ENCODE assay signal across 7 mouse cellular contexts in genomic region chr12:102757689-102758402, GRCm38 (mm10). TPM values are rescaled to one million over a fixed set of nuclear protein-coding genes. Genes with fewer than 3 reads are reported as not detected.
DNase-seq lines count a peak whose midpoint lies in the region; ATAC-seq and TF ChIP-seq lines count a peak whose summit lies in the region.

Gm28051 (minus strand) TSS chr12:102757765.
Gon7 (minus strand) TSS chr12:102757803.
Ubr7 (plus strand) TSS chr12:102757967.

- H3K9ac ChIP-seq in intestine, postnatal 0 days (ENCODE audit: low read depth, low read length), result peak within 1 kb of the TSS; percentile 81
- H3K9ac ChIP-seq in midbrain, embryonic 12.5 days (replicated peaks), result peak within 1 kb of the TSS; percentile 80

- peak within 1 kb of the TSS; percentile 93 for H3K27ac ChIP-seq in embryonic facial prominence, embryonic 10.5 days (replicated peaks)
- H3K27ac ChIP-seq in intestine, postnatal 0 days (ENCODE audit: low read depth, low read length), result peak within 1 kb of the TSS; percentile 87
- peak within 1 kb of the TSS; percentile 91 for H3K27ac ChIP-seq in midbrain, embryonic 12.5 days (replicated peaks)
- H3K27ac ChIP-seq in small intestine, adult 2 months (ENCODE audit: insufficient read depth, low read depth, low read length), result peak within 1 kb of the TSS; percentile 65

- peak within 1 kb of the TSS; percentile 81 for H3K4me3 ChIP-seq in embryonic facial prominence, embryonic 10.5 days
- H3K4me3 ChIP-seq in intestine, postnatal 0 days (ENCODE audit: low read depth, low read length), result peak within 1 kb of the TSS; percentile 94
- H3K4me3 ChIP-seq in midbrain, embryonic 12.5 days, result peak within 1 kb of the TSS; percentile 86
- H3K4me3 ChIP-seq in small intestine, adult 2 months (ENCODE audit: low read depth, low read length), result peak within 1 kb of the TSS; percentile 93

- TF ChIP-seq CTCF in intestine, postnatal 0 days (IDR thresholded peaks at IDR 0.05; ENCODE audit: low read depth), result peak; percentile 69
- TF ChIP-seq CTCF in small intestine, adult 2 months (IDR thresholded peaks at IDR 0.05; ENCODE audit: extremely low read depth, insufficient read length, insufficient replicate concordance, low read depth, low read length), result peak; percentile 37; the same call in 1 of the 2 replicates

- peak within 1 kb of the TSS; percentile 91 for H3K4me2 ChIP-seq in intestine, postnatal 0 days (replicated peaks; ENCODE audit: low read depth)
- H3K4me2 ChIP-seq in midbrain, embryonic 12.5 days (replicated peaks), result peak within 1 kb of the TSS; percentile 94

- under 1% methylated on average over 73 of the region's 73 CpGs for WGBS in embryonic facial prominence, embryonic 10.5 days
- under 1% methylated on average over 72 of the region's 73 CpGs for WGBS in intestine, postnatal 0 days
- under 1% methylated on average over 72 of the region's 73 CpGs for WGBS in midbrain, embryonic 12.5 days
- under 1% methylated on average over 73 of the region's 73 CpGs for WGBS in small intestine, adult 2 months

- peaks cover 27% of the 10 kb centered on the region for H3K4me1 ChIP-seq in embryonic facial prominence, embryonic 10.5 days
- H3K4me1 ChIP-seq in intestine, postnatal 0 days (replicated peaks; ENCODE audit: control insufficient read depth, insufficient read depth, low read length), result no peaks in the 10 kb centered on the region
- H3K4me1 ChIP-seq in midbrain, embryonic 12.5 days, result peaks cover 24% of the 10 kb centered on the region
- H3K4me1 ChIP-seq in small intestine, adult 2 months (ENCODE audit: control insufficient read depth, insufficient read depth, insufficient read length, low read length), result peaks cover 9% of the 10 kb centered on the region; the same call in 1 of the 2 replicates

- peak; percentile 96 for DNase-seq in adrenal gland, postnatal 10 days
- DNase-seq in embryonic facial prominence, embryonic 10.5 days (ENCODE audit: low spot score), result peak; percentile 98
- DNase-seq in gonadal fat pad, adult 2 months (ENCODE audit: low read depth), result peak; percentile 65
- DNase-seq in left cerebral cortex, postnatal 4 days, result peak; percentile 97

- peak; percentile 97 for ATAC-seq in intestine, postnatal 0 days
- ATAC-seq in midbrain, embryonic 12.5 days (ENCODE audit: low FRiP score, low read depth), result peak; percentile 96

- H3K9me3 ChIP-seq in embryonic facial prominence, embryonic 10.5 days, result no peaks in the 10 kb centered on the region
- no peaks in the 10 kb centered on the region for H3K9me3 ChIP-seq in intestine, postnatal 0 days (ENCODE audit: control insufficient read depth)
- no peaks in the 10 kb centered on the region for H3K9me3 ChIP-seq in midbrain, embryonic 12.5 days

- intact Hi-C loops in left cerebral cortex, postnatal 4 days (cut with DNase I), result no loop called here

- no peaks in the 10 kb centered on the region for H3K27me3 ChIP-seq in embryonic facial prominence, embryonic 10.5 days (replicated peaks; ENCODE audit: low read depth, poor library complexity, severe bottlenecking)
- H3K27me3 ChIP-seq in intestine, postnatal 0 days (replicated peaks; ENCODE audit: control insufficient read depth, insufficient read depth, low read length), result no peaks in the 10 kb centered on the region
- H3K27me3 ChIP-seq in midbrain, embryonic 12.5 days, result no peaks in the 10 kb centered on the region
- H3K27me3 ChIP-seq in small intestine, adult 2 months (ENCODE audit: control insufficient read depth, insufficient read depth, low read length), result no peaks in the 10 kb centered on the region

- peak; percentile 52; the same call in 1 of the 2 replicates for TF ChIP-seq POLR2A in small intestine, adult 2 months (IDR thresholded peaks at IDR 0.05; ENCODE audit: low read depth, low read length)

- H3K36me3 ChIP-seq in embryonic facial prominence, embryonic 10.5 days (replicated peaks), result peaks cover 42% of the 10 kb centered on the region
- H3K36me3 ChIP-seq in intestine, postnatal 0 days (ENCODE audit: control insufficient read depth, insufficient read depth), result no peaks in the 10 kb centered on the region
- peaks cover 16% of the 10 kb centered on the region for H3K36me3 ChIP-seq in midbrain, embryonic 12.5 days
- peaks cover 5% of the 10 kb centered on the region for H3K36me3 ChIP-seq in small intestine, adult 2 months (ENCODE audit: control insufficient read depth, insufficient read depth, low read length)

RNA-seq across cellular contexts. Expression of gene Gm28051, which starts in this region (rescaled TPM):
- total RNA-seq in adrenal gland, postnatal 10 days (2021), result not detected
- polyA plus RNA-seq in embryonic facial prominence, embryonic 10.5 days (2016; fragmentation: Nextera tagmentation; extraction: Ambion mirVana), result not detected in 2 replicates
- polyA plus RNA-seq in gonadal fat pad, adult 2 months (2012; rRNA removed), result not detected in 2 replicates
- polyA plus RNA-seq in intestine, postnatal 0 days (2015; fragmentation: Nextera tagmentation; extraction: Ambion mirVana), result not detected in 2 replicates
- total RNA-seq in left cerebral cortex, postnatal 4 days (2021), result not detected
- not detected in 2 replicates for polyA plus RNA-seq in midbrain, embryonic 12.5 days (2016; fragmentation: Nextera tagmentation; extraction: Ambion mirVana)
- not detected in 2 replicates for polyA plus RNA-seq in small intestine, adult 2 months (2012; rRNA removed)

RNA-seq across cellular contexts. Expression of gene Gon7, which starts in this region (rescaled TPM):
- 10 to 100 TPM; 12.7 to 12.9 TPM for total RNA-seq in adrenal gland, postnatal 10 days (2021)
- 49.3 and 53.7 TPM in 2 replicates for polyA plus RNA-seq in embryonic facial prominence, embryonic 10.5 days (2016; fragmentation: Nextera tagmentation; extraction: Ambion mirVana)
- polyA plus RNA-seq in gonadal fat pad, adult 2 months (2012; rRNA removed), result 8.1 and 15.4 TPM in 2 replicates
- 16.5 and 17.0 TPM in 2 replicates for polyA plus RNA-seq in intestine, postnatal 0 days (2015; fragmentation: Nextera tagmentation; extraction: Ambion mirVana)
- 10 to 100 TPM; 20.4 to 21.5 TPM for total RNA-seq in left cerebral cortex, postnatal 4 days (2021)
- polyA plus RNA-seq in midbrain, embryonic 12.5 days (2016; fragmentation: Nextera tagmentation; extraction: Ambion mirVana), result 46.0 and 48.2 TPM in 2 replicates
- 3.4 and 11.2 TPM in 2 replicates for polyA plus RNA-seq in small intestine, adult 2 months (2012; rRNA removed)

RNA-seq across cellular contexts. Expression of gene Ubr7, which starts in this region (rescaled TPM):
- total RNA-seq in adrenal gland, postnatal 10 days (2021), result 10 to 100 TPM; 34.1 to 37.0 TPM
- 53.1 and 58.9 TPM in 2 replicates for polyA plus RNA-seq in embryonic facial prominence, embryonic 10.5 days (2016; fragmentation: Nextera tagmentation; extraction: Ambion mirVana)
- 19.2 and 20.2 TPM in 2 replicates for polyA plus RNA-seq in gonadal fat pad, adult 2 months (2012; rRNA removed)
- 16.3 and 16.5 TPM in 2 replicates for polyA plus RNA-seq in intestine, postnatal 0 days (2015; fragmentation: Nextera tagmentation; extraction: Ambion mirVana)
- 10 to 100 TPM; 30.9 to 31.3 TPM for total RNA-seq in left cerebral cortex, postnatal 4 days (2021)
- polyA plus RNA-seq in midbrain, embryonic 12.5 days (2016; fragmentation: Nextera tagmentation; extraction: Ambion mirVana), result 54.1 and 56.0 TPM in 2 replicates
- 2.7 and 4.5 TPM in 2 replicates for polyA plus RNA-seq in small intestine, adult 2 months (2012; rRNA removed)

Comparison
In these comparisons a context has a peak if more than half of its experiments do, and no peak if none do; other contexts are left out.
1. Peak in every context shown above with its lines: DNase-seq, ATAC-seq, H3K4me3 ChIP-seq and H3K27ac ChIP-seq.